Mouse (Mus musculus) megakaryocyte, embryonic 14.5 days (primary cell): ENCODE data around the gene Fam83e.

Source experiments
- FLI1 ChIP-seq: IDR thresholded peaks from 2 replicates; pipeline ENCODE4 v1.6.1; 2012; ENCODE audit warnings: low read length, inconsistent platforms, mixed read lengths
- GATA1 ChIP-seq: IDR thresholded peaks from 3 replicates; pipeline ENCODE4 v1.6.1; 2012; ENCODE audit warnings: mixed read lengths, low read length, inconsistent platforms, borderline replicate concordance

GRCm38 (mm10) chr7:45727625-45728024, 6.6 kb downstream of the Fam83e start:
- TF ChIP-seq GATA1 = no peak
- no peak for TF ChIP-seq FLI1
